Mouse (Mus musculus): Measurements from ENCODE around the gene Gm49337. TPM values are rescaled to one million over a fixed set of nuclear protein-coding genes. Genes with fewer than 3 reads are reported as not detected.

Gm49337 gene
- total and polyA plus RNA-seq, 3 experiments = not detected

- H3K36me3 ChIP-seq (ENCODE audit: control insufficient read depth in 1 of 2, insufficient read depth in 2 of 2, low read length in 2 of 2) = 0 out of 4 replicates have a peak, but pooled peaks cover 0 to 2% of the 10 kb centered on the region in 2 experiments
- peaks cover 0 to 2% of the 10 kb centered on the region in 2 experiments; a peak in 1 of 4 replicates for H3K4me1 ChIP-seq (ENCODE audit: control insufficient read depth in 1 of 2, insufficient read depth in 2 of 2, low read length in 2 of 2)
- H3K9ac ChIP-seq (ENCODE audit: control insufficient read depth, low read depth, low read length, poor library complexity, severe bottlenecking) = no peak overlapping the region
- no peaks in the 10 kb centered on the region for H3K9me3 ChIP-seq (replicated peaks; ENCODE audit: insufficient read depth, low read length)
- no peak overlapping the region for H3K27ac ChIP-seq (ENCODE audit: control insufficient read depth, low read depth, low read length)
- H3K4me3 ChIP-seq (ENCODE audit: control insufficient read depth in 1 of 2, insufficient read depth in 1 of 2, low read depth in 2 of 2, low read length in 2 of 2) = no peak overlapping the region
- peak; percentile 65 for DNase-seq (ENCODE audit: low read depth, low spot score)
- no peaks in the 10 kb centered on the region for H3K27me3 ChIP-seq (ENCODE audit: control insufficient read depth in 1 of 2, insufficient read depth in 2 of 2, low read length in 2 of 2)
- no peaks in the 10 kb centered on the region for H3K79me2 ChIP-seq (ENCODE audit: control insufficient read depth, insufficient read depth, low read length, poor library complexity)
- TF ChIP-seq ETS1 (IDR thresholded peaks at IDR 0.05; ENCODE audit: low read depth, low read length) = no peak
- no peak for TF ChIP-seq TBP (IDR thresholded peaks at IDR 0.05; ENCODE audit: low read depth, low read length)
- TF ChIP-seq POLR2A (IDR thresholded peaks at IDR 0.05; ENCODE audit: control insufficient read depth in 1 of 2, insufficient read depth in 1 of 2, low read depth in 1 of 2, low read length in 2 of 2, poor library complexity in 1 of 2) = no peak
- 0 out of 2 replicates have a peak, but pooled peaks have one; percentile 16 for TF ChIP-seq BHLHE40 (IDR thresholded peaks at IDR 0.05; ENCODE audit: borderline replicate concordance, low read depth, low read length)
- no peak for TF ChIP-seq KAT2A (conservative IDR thresholded peaks at IDR 0.05; ENCODE audit: low read depth, low read length)
- TF ChIP-seq EP300 (IDR thresholded peaks at IDR 0.05; ENCODE audit: low read depth in 1 of 2, low read length in 2 of 2) = no peak
- no peak for TF ChIP-seq TAL1 (IDR thresholded peaks at IDR 0.05; ENCODE audit: low read length)
- TF ChIP-seq MYB (IDR thresholded peaks at IDR 0.05; ENCODE audit: low read depth, low read length) = no peak
- TF ChIP-seq NRF1 (IDR thresholded peaks at IDR 0.05; ENCODE audit: insufficient read depth, low read depth, low read length, poor library complexity, severe bottlenecking) = no peak
- no peak for TF ChIP-seq E2F4 (IDR thresholded peaks at IDR 0.05; ENCODE audit: borderline replicate concordance, low read depth, low read length)
- no peak for TF ChIP-seq GATA1 (IDR thresholded peaks at IDR 0.05; ENCODE audit: low read depth, low read length)
- TF ChIP-seq ELF1 (IDR thresholded peaks at IDR 0.05; ENCODE audit: low read depth, low read length) = no peak
- TF ChIP-seq MXI1 (IDR thresholded peaks at IDR 0.05; ENCODE audit: low read depth, low read length) = no peak
- TF ChIP-seq RAD21 (IDR thresholded peaks at IDR 0.05; ENCODE audit: low read depth, low read length) = peak; percentile 84
- TF ChIP-seq ZKSCAN1 (IDR thresholded peaks at IDR 0.05; ENCODE audit: low read depth, low read length) = no peak
- TF ChIP-seq MYC (IDR thresholded peaks at IDR 0.05; ENCODE audit: low read depth, low read length) = no peak
- TF ChIP-seq MEF2A (IDR thresholded peaks at IDR 0.05; ENCODE audit: extremely low read depth, insufficient replicate concordance, low read depth, low read length, poor library complexity, severe bottlenecking) = no peak
- no peak for TF ChIP-seq MAZ (IDR thresholded peaks at IDR 0.05; ENCODE audit: low read depth, low read length)
- no peak for TF ChIP-seq GABPA (IDR thresholded peaks at IDR 0.05; ENCODE audit: low read depth, low read length)
- no peak for TF ChIP-seq CHD1 (IDR thresholded peaks at IDR 0.05; ENCODE audit: low read depth, low read length)
- no peak for TF ChIP-seq POLR2AphosphoS2 (IDR thresholded peaks at IDR 0.05; ENCODE audit: low read length)
- TF ChIP-seq POLR2AphosphoS5 (IDR thresholded peaks at IDR 0.05; ENCODE audit: borderline replicate concordance, low read depth, low read length) = no peak
- TF ChIP-seq USF2 (IDR thresholded peaks at IDR 0.05; ENCODE audit: borderline replicate concordance in 1 of 2, insufficient read depth in 1 of 2, low read depth in 1 of 2, low read length in 2 of 2) = no peak
- TF ChIP-seq CTCF (IDR thresholded peaks at IDR 0.05 in 2 of 3, conservative IDR thresholded peaks at IDR 0.05 in 1 of 3; ENCODE audit: control insufficient read depth in 1 of 3, insufficient read depth in 1 of 3, low read depth in 2 of 3, low read length in 3 of 3, poor library complexity in 1 of 3, severe bottlenecking in 1 of 3) = peak; percentile 44 to 89 (median 86)
- TF ChIP-seq UBTF (IDR thresholded peaks at IDR 0.05; ENCODE audit: borderline replicate concordance, insufficient read depth, low read depth, low read length) = no peak
- no peak for TF ChIP-seq MAFK (IDR thresholded peaks at IDR 0.05; ENCODE audit: borderline replicate concordance, low read depth, low read length)
- peak; percentile 79 for TF ChIP-seq SMC3 (IDR thresholded peaks at IDR 0.05; ENCODE audit: low read depth, low read length)
- no peak for TF ChIP-seq MAX (IDR thresholded peaks at IDR 0.05; ENCODE audit: low read length)
- no peak for TF ChIP-seq JUND (IDR thresholded peaks at IDR 0.05; ENCODE audit: low read depth, low read length)
- no peak for TF ChIP-seq TCF12 (IDR thresholded peaks at IDR 0.05; ENCODE audit: low read depth, low read length)
- no peak for TF ChIP-seq RCOR1 (IDR thresholded peaks at IDR 0.05; ENCODE audit: low read depth, low read length)
- TF ChIP-seq CHD2 (IDR thresholded peaks at IDR 0.05; ENCODE audit: low read length) = no peak
- no peak for TF ChIP-seq HCFC1 (IDR thresholded peaks at IDR 0.05; ENCODE audit: low read depth, low read length)
- TF ChIP-seq ZMIZ1 (IDR thresholded peaks at IDR 0.05; ENCODE audit: low read depth, low read length) = no peak
- 0 out of 2 replicates have a peak, but pooled peaks have one; percentile 43 for TF ChIP-seq SIN3A (IDR thresholded peaks at IDR 0.05; ENCODE audit: low read length)
- peak; percentile 74 for TF ChIP-seq ZC3H11A (IDR thresholded peaks at IDR 0.05; ENCODE audit: low read depth, low read length)
- TF ChIP-seq NELFE (IDR thresholded peaks at IDR 0.05; ENCODE audit: low read depth, low read length) = no peak
- no peak for TF ChIP-seq USF1 (IDR thresholded peaks at IDR 0.05; ENCODE audit: low read depth, low read length)
Measured at GRCm38 (mm10) chr4:116134990-116135389, 38.2 kb upstream of the Gm49337 start.
